Mouse (Mus musculus): ENCODE results near the gene Tnfsf9. TPM values are rescaled to one million over a fixed set of nuclear protein-coding genes. Genes with fewer than 3 reads are reported as not detected.

Gene Tnfsf9
- total RNA-seq (2022), result under 1 TPM in 1 of 4 experiments, not detected in 3; 0.38 TPM

GRCm38 (mm10) chr17:57105181-57106034 lies at the start of gene Tnfsf9:
TSS of gene Tnfsf9 (plus strand) at chr17:57105325.
- DNase-seq (ENCODE audit: low spot score in 2 of 2), result no peak

DNA sequence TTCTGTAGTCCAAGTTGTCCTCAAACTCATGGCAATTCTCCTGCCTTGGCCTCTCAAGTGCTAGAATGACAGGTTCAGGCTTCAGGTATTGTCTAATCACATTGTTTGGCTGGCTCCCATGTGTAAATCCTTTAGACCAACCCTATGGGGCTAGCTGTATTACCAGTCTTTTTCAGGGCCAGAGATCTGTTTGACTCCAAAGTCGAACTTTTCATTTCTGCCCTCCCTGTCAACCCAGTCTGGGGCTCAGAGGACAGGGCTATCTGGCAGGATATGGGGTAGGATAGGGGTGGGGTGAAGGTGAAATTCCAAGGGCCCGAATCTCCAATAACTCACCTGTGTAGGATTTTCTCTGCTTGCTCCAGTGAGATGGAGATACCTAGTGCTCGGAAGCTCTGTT lies 48.9 kb upstream of the Tnfsf9 start:
- DNase-seq (ENCODE audit: low spot score in 2 of 2), result no peak

DNA sequence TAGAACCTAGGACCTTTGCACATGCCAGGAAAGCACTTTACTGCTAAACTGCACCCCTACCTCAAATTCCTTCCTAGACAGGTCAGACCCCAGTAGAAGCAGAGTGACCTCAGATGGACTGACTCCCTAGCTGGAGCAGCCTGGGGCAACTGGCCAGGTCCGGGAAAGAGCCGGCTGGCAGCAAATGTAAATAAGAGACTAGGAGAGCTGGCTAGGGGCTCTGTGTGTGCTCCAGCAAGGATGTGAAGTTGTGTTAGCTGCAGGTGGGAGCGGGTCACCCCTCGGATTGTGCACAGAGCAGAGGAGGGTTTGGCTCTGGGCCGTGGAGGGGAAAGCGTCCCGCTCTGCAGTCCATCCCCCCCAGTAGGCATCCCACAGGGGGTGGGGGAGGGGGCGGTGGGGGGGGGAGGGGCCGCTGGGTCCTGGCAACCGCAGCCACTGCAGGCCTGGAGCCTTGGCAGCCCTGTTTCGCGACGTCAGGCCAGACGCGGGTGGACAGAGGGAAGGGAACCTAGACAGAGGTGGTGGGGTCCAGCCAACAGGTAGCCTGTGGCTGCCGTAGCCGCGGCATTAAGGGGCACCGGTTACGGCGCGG lies 46.1 kb upstream of the Tnfsf9 start, which contains the start of gene Crb3:
Crb3 (plus strand) TSS at position 215 of the 595 bp plus-strand sequence.
- peak; percentile 9 to 19 for DNase-seq (ENCODE audit: low spot score in 2 of 2)

GRCm38 (mm10) chr17:57059486-57059977 lies 45.6 kb upstream of the Tnfsf9 start, which contains the start of gene Slc25a23:
TSS of gene Slc25a23 (minus strand) at chr17:57059863.
- DNase-seq (ENCODE audit: low spot score in 2 of 2), result peak; percentile 32 to 62

GRCm38 (mm10) chr17:57060231-57060801 lies 44.8 kb upstream of the Tnfsf9 start:
- DNase-seq (ENCODE audit: low spot score in 2 of 2), result peak; percentile 93

DNA sequence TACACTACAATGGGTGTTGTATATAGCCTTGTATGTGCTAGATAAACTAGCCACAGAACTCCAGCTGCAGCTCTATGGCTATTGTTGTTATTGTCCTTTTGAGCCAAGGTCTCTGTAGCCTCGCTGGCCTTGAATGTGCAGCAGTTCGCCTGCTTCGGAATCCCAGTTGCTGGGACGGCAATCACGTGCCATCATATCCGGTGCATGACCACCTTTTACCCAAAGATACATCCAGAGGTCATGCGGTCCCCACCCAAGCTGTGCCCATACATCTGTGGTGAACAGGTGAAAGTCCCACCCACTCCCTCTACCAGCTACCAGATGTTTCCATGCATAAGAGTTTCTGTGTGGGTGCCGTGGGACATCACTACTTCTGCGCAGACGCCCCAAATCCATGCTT lies 44.1 kb upstream of the Tnfsf9 start:
- DNase-seq (ENCODE audit: low spot score in 2 of 2), result no peak

DNA sequence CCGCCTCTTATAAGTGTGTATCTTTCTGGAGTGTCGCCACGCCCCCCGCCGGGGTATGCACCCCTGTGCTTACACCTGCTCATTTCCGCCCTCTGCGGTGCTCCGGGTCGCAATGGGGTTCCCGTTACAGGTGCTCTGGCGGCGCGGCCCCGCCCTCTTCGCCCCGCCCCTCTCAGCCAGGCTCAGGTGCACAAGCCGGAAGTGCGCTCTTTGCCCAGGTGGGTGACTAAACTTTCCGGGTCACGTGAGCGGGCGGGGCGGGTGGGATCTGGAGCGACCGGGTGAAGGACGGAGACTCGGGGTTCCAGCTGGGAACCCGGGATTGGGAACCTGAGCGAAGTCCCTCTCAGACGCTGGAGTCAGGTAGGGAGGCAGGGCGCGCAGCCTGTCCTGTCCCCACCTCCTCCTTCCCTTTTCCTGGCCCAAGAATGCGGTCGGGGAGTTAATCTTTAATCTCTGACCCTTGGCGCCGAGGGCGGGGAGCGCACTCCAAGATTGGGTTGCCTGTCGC lies 43.1 kb upstream of the Tnfsf9 start:
- DNase-seq (ENCODE audit: low spot score in 2 of 2), result no peak

GRCm38 (mm10) chr17:57062548-57062947 lies 42.6 kb upstream of the Tnfsf9 start:
- DNase-seq (ENCODE audit: low spot score in 2 of 2), result no peak

- DNase-seq (ENCODE audit: low spot score in 2 of 2), result no peak
Observed at GRCm38 (mm10) chr17:57063031-57063430, 42.1 kb upstream of the Tnfsf9 start.

DNA sequence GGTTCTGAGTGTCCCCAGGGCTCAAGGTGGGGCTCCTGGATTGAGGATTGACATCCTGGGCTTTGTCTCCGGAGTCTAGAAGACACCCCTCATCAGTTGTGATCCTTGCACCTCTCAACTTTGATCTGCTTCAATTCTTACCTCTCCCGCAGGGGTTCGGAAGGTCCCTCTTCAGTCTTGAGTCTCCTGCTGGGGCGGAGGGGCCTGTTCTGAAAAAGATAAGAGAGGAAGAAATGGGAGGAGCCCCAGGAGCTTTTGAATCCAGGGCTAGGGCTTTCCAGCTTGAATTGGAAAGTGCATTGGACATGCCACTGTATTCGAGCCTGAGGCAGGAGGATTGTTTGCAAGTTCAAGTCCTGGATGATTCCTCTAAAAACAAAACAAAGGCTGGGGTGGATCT lies 38.2 kb upstream of the Tnfsf9 start:
- DNase-seq (ENCODE audit: low spot score in 2 of 2), result no peak

- no peak for DNase-seq (ENCODE audit: low spot score in 2 of 2)
Observed at GRCm38 (mm10) chr17:57070272-57070671, 34.9 kb upstream of the Tnfsf9 start.

- DNase-seq (ENCODE audit: low spot score in 2 of 2), result no peak
Observed at GRCm38 (mm10) chr17:57070699-57071098, 34.4 kb upstream of the Tnfsf9 start.

- no peak for DNase-seq (ENCODE audit: low spot score in 2 of 2)
Observed at GRCm38 (mm10) chr17:57076916-57077315, 28.2 kb upstream of the Tnfsf9 start.

- DNase-seq (ENCODE audit: low spot score in 2 of 2), result no peak
Observed at GRCm38 (mm10) chr17:57078336-57078735, 26.8 kb upstream of the Tnfsf9 start, which contains the start of gene Dennd1c. TSS of gene Dennd1c (minus strand) at chr17:57078514.

DNA sequence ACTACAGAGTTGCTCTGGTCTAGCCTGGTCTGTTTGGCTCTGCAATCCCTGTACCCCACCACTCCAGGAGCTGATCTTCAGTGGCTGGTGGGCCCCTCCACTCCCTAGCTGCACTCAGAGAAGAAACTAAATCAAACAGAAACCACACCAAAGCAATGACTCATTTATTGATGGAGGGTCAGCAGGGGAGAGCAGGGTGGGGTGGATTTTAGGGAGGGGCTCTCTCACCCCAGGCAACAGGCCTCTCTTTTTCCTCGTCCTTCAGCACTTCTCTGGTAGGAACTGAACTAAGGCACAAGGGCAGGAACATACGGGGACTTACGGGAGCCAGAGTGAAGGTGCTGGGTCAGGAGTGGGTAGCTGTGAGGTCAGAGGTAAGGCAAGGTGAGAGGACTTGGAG lies 25.2 kb upstream of the Tnfsf9 start:
- DNase-seq (ENCODE audit: low spot score in 2 of 2), result no peak

GRCm38 (mm10) chr17:57081234-57081842 lies 23.8 kb upstream of the Tnfsf9 start:
- DNase-seq (ENCODE audit: low spot score in 2 of 2), result no peak

GRCm38 (mm10) chr17:57082481-57082880 lies 22.6 kb upstream of the Tnfsf9 start:
- no peak for DNase-seq (ENCODE audit: low spot score in 2 of 2)

GRCm38 (mm10) chr17:57085970-57086757 lies 19.0 kb upstream of the Tnfsf9 start:
- DNase-seq (ENCODE audit: low spot score in 2 of 2), result no peak

GRCm38 (mm10) chr17:57087049-57087832 lies 17.9 kb upstream of the Tnfsf9 start, which contains the start of gene Tubb4a:
TSS of gene Tubb4a (minus strand) at chr17:57087782.
- DNase-seq (ENCODE audit: low spot score in 2 of 2), result no peak

- no peak for DNase-seq (ENCODE audit: low spot score in 2 of 2)
Observed at GRCm38 (mm10) chr17:57094222-57094621, 10.9 kb upstream of the Tnfsf9 start.

Measured in gastrocnemius, adult 8-10 months (tissue).